Mouse (Mus musculus): ENCODE measurements at regions not wholly inside any gene's neighbourhood (a gene's known extent, or its start where the extent isn't known, plus 50 kb on each side); places are given as distances from the start of the nearest gene placed in this dataset.

DNA sequence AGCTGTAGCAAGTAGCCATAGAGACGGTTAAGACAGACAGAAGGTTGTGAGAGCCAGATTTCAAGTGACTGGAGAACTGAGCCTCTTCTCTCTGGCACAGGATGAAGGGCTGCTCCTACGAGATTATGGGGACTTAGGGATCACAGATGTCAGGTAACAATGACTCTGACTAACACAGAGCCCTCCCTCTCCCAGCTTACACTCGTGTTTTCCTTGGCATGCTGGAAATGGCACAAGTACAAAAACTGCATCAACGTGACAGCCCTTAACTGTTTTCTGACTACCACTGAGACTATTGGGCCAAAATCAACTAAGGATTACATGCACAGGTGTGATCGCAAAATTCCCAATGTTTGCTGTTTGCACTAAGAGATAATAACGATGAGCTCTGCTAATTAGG, 145.9 kb upstream of the Lrig1 start:
- Histone ChIP-seq H3K27ac (ENCODE audit: insufficient read depth, low read length) (no peak overlapping the region), H3K9me3 (replicated peaks; ENCODE audit: control insufficient read depth, insufficient read depth, low read length, poor library complexity, severe bottlenecking) (no peaks in the 10 kb centered on the region), H3K36me3 (ENCODE audit: control insufficient read depth, insufficient read depth, low read length, poor library complexity, severe bottlenecking) (no peaks in the 10 kb centered on the region), H3K4me1 (ENCODE audit: control insufficient read depth, insufficient read depth, low read length) (no peaks in the 10 kb centered on the region), H3K4me3 (ENCODE audit: low read depth, low read length) (no peak overlapping the region), H3K9ac (ENCODE audit: low read depth, poor library complexity, severe bottlenecking) (no peak overlapping the region), H3K27me3 (ENCODE audit: control insufficient read depth, insufficient read depth, low read length, poor library complexity, severe bottlenecking) (no peaks in the 10 kb centered on the region)
- TF ChIP-seq EP300 (IDR thresholded peaks at IDR 0.05; ENCODE audit: insufficient read depth, low read depth, low read length), result no peak
- TF ChIP-seq POLR2A (IDR thresholded peaks at IDR 0.05; ENCODE audit: insufficient read depth, low read length), result no peak
- no peak for TF ChIP-seq CTCF (IDR thresholded peaks at IDR 0.05; ENCODE audit: low read depth, low read length)

DNA sequence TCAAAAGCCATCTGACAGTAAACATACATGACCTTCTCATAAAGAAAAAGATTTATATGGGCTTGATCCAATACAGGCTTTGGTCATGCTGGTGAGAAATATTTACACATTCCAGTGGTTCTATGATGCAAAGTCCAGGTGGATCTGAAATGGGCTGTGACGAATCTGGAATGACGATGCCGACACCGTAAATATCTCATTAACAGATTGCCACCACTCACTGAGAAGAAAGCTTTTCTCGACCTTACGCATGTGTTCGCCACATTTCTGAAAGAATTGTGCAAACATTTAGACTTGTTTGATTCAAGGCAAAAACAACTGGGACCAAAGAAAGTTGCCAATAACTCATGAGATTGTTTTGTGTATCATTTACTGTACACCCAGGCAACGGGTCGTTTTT, 142.9 kb upstream of the Lrig1 start:
- no peak overlapping the region for H3K27ac ChIP-seq (ENCODE audit: insufficient read depth, low read length)
- H3K36me3 ChIP-seq (ENCODE audit: control insufficient read depth, insufficient read depth, low read length, poor library complexity, severe bottlenecking), result no peaks in the 10 kb centered on the region
- H3K4me3 ChIP-seq (ENCODE audit: low read depth, low read length), result no peak overlapping the region
- TF ChIP-seq CTCF (IDR thresholded peaks at IDR 0.05; ENCODE audit: low read depth, low read length), result no peak
- TF ChIP-seq POLR2A (IDR thresholded peaks at IDR 0.05; ENCODE audit: insufficient read depth, low read length), result no peak
- TF ChIP-seq EP300 (IDR thresholded peaks at IDR 0.05; ENCODE audit: insufficient read depth, low read depth, low read length), result no peak
- no peak overlapping the region for H3K9ac ChIP-seq (ENCODE audit: low read depth, poor library complexity, severe bottlenecking)
- no peaks in the 10 kb centered on the region for H3K27me3 ChIP-seq (ENCODE audit: control insufficient read depth, insufficient read depth, low read length, poor library complexity, severe bottlenecking)
- H3K4me1 ChIP-seq (ENCODE audit: control insufficient read depth, insufficient read depth, low read length), result no peaks in the 10 kb centered on the region
- H3K9me3 ChIP-seq (replicated peaks; ENCODE audit: control insufficient read depth, insufficient read depth, low read length, poor library complexity, severe bottlenecking), result no peaks in the 10 kb centered on the region

- Histone ChIP-seq H3K4me1 (ENCODE audit: control insufficient read depth, insufficient read depth, low read length) (no peaks in the 10 kb centered on the region), H3K36me3 (ENCODE audit: control insufficient read depth, insufficient read depth, low read length, poor library complexity, severe bottlenecking) (no peaks in the 10 kb centered on the region), H3K27ac (ENCODE audit: insufficient read depth, low read length) (no peak overlapping the region), H3K27me3 (ENCODE audit: control insufficient read depth, insufficient read depth, low read length, poor library complexity, severe bottlenecking) (no peaks in the 10 kb centered on the region), H3K9me3 (replicated peaks; ENCODE audit: control insufficient read depth, insufficient read depth, low read length, poor library complexity, severe bottlenecking) (no peaks in the 10 kb centered on the region), H3K9ac (ENCODE audit: low read depth, poor library complexity, severe bottlenecking) (no peak overlapping the region), H3K4me3 (ENCODE audit: low read depth, low read length) (no peak overlapping the region)
- TF ChIP-seq EP300 (IDR thresholded peaks at IDR 0.05; ENCODE audit: insufficient read depth, low read depth, low read length) (no peak), CTCF (IDR thresholded peaks at IDR 0.05; ENCODE audit: low read depth, low read length) (no peak), POLR2A (IDR thresholded peaks at IDR 0.05; ENCODE audit: insufficient read depth, low read length) (no peak)
These were observed 141.9 kb upstream of the Lrig1 start for GRCm38 (mm10) chr6:94841881-94842280.

DNA sequence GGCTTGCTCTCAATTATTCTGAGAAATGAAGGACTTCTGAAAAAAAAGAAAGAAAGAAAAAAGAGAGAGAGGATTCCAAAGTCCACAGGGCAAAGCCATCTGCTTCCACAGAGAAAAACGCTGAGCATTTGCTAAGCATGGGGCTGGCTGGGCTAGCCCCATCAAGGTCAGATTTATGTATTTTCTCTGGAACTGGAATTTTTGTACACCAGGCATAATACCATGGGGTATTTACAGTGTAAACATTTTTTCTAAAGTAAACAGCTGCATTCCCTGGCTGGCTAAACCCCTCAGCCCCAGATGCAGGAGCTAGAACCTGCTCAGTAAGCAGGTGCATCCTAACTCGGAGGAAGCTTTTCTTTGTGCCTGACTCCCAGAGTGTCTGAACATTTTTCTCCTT, 135.8 kb upstream of the Lrig1 start:
- Histone ChIP-seq H3K9me3 (replicated peaks; ENCODE audit: control insufficient read depth, insufficient read depth, low read length, poor library complexity, severe bottlenecking) (no peaks in the 10 kb centered on the region), H3K9ac (ENCODE audit: low read depth, poor library complexity, severe bottlenecking) (no peak overlapping the region), H3K27ac (ENCODE audit: insufficient read depth, low read length) (no peak overlapping the region), H3K36me3 (ENCODE audit: control insufficient read depth, insufficient read depth, low read length, poor library complexity, severe bottlenecking) (no peaks in the 10 kb centered on the region), H3K27me3 (ENCODE audit: control insufficient read depth, insufficient read depth, low read length, poor library complexity, severe bottlenecking) (no peaks in the 10 kb centered on the region), H3K4me3 (ENCODE audit: low read depth, low read length) (no peak overlapping the region), H3K4me1 (ENCODE audit: control insufficient read depth, insufficient read depth, low read length) (no peaks in the 10 kb centered on the region)
- TF ChIP-seq POLR2A (IDR thresholded peaks at IDR 0.05; ENCODE audit: insufficient read depth, low read length) (no peak), CTCF (IDR thresholded peaks at IDR 0.05; ENCODE audit: low read depth, low read length) (no peak), EP300 (IDR thresholded peaks at IDR 0.05; ENCODE audit: insufficient read depth, low read depth, low read length) (no peak)

DNA sequence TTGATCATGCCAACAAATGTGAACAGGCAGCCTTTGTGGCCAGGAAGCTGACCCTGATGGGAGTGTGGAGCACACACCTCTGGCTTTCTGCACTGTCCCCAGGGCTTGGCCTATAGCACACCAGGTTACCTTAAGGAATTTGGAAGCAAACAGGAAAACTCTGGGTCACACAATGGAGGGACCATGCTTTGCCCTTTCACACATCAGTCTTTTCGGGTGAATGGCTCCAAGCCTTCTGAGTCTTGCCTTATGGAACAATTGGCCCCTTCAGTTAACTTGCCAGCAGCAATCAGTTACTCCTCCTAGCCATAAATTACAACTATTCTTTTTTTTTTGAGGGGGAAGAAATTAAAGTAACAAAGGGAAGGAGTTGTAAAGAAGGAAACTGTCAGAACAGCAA, 134.6 kb upstream of the Lrig1 start:
- Histone ChIP-seq H3K27ac (ENCODE audit: insufficient read depth, low read length) (no peak overlapping the region), H3K27me3 (ENCODE audit: control insufficient read depth, insufficient read depth, low read length, poor library complexity, severe bottlenecking) (no peaks in the 10 kb centered on the region), H3K9me3 (replicated peaks; ENCODE audit: control insufficient read depth, insufficient read depth, low read length, poor library complexity, severe bottlenecking) (no peaks in the 10 kb centered on the region), H3K9ac (ENCODE audit: low read depth, poor library complexity, severe bottlenecking) (no peak overlapping the region), H3K4me1 (ENCODE audit: control insufficient read depth, insufficient read depth, low read length) (no peaks in the 10 kb centered on the region), H3K4me3 (ENCODE audit: low read depth, low read length) (no peak overlapping the region), H3K36me3 (ENCODE audit: control insufficient read depth, insufficient read depth, low read length, poor library complexity, severe bottlenecking) (no peaks in the 10 kb centered on the region)
- TF ChIP-seq EP300 (IDR thresholded peaks at IDR 0.05; ENCODE audit: insufficient read depth, low read depth, low read length) (no peak), POLR2A (IDR thresholded peaks at IDR 0.05; ENCODE audit: insufficient read depth, low read length) (no peak), CTCF (IDR thresholded peaks at IDR 0.05; ENCODE audit: low read depth, low read length) (no peak)

- H3K9ac ChIP-seq (ENCODE audit: low read depth, poor library complexity, severe bottlenecking), result no peak overlapping the region
- no peaks in the 10 kb centered on the region for H3K27me3 ChIP-seq (ENCODE audit: control insufficient read depth, insufficient read depth, low read length, poor library complexity, severe bottlenecking)
- TF ChIP-seq EP300 (IDR thresholded peaks at IDR 0.05; ENCODE audit: insufficient read depth, low read depth, low read length) (no peak), POLR2A (IDR thresholded peaks at IDR 0.05; ENCODE audit: insufficient read depth, low read length) (no peak), CTCF (IDR thresholded peaks at IDR 0.05; ENCODE audit: low read depth, low read length) (no peak)
These were observed 130.8 kb upstream of the Lrig1 start for GRCm38 (mm10) chr6:94830801-94831200.

More at GRCm38 (mm10) chr6:94830801-94831200, 130.8 kb upstream of the Lrig1 start:
- Histone ChIP-seq H3K9me3 (replicated peaks; ENCODE audit: control insufficient read depth, insufficient read depth, low read length, poor library complexity, severe bottlenecking) (no peaks in the 10 kb centered on the region), H3K27ac (ENCODE audit: insufficient read depth, low read length) (no peak overlapping the region), H3K4me3 (ENCODE audit: low read depth, low read length) (no peak overlapping the region), H3K4me1 (ENCODE audit: control insufficient read depth, insufficient read depth, low read length) (no peaks in the 10 kb centered on the region), H3K36me3 (ENCODE audit: control insufficient read depth, insufficient read depth, low read length, poor library complexity, severe bottlenecking) (no peaks in the 10 kb centered on the region)

All from ES-Bruce4 (cell line).